Mouse (Mus musculus): ENCODE data around the gene Olfr1238. TPM values are rescaled to one million over a fixed set of nuclear protein-coding genes. Genes with fewer than 3 reads are reported as not detected.

Gene Olfr1238
- polyA plus RNA-seq (2014; fragmentation: Illumina TruSeq; extraction: RNeasy Lipid Tissue Mini Kit (QIAGEN cat#74804); ENCODE audit: low read depth, low replicate concordance) = not detected

DNA sequence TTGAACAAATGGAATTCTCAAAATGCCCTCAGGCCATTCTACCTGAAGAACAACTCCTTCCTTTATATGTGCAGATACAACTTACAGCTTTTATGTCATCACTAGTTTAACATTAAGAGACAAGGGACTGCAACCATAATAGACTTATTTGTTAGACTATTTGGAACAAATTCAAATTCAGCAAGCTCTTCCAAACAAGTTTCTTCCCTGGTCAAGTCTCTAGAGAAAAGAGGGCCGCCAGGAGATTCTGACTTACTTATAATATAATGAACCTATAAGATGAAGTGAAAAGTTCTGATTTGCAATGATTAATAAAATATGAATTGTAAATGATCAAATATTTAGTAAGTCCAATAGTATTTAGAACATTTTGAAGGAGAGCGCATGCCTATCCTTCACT is at the start of gene Olfr1238:
Olfr1238 (minus strand) TSS at position 101 of the 400 bp plus-strand sequence.

DNA sequence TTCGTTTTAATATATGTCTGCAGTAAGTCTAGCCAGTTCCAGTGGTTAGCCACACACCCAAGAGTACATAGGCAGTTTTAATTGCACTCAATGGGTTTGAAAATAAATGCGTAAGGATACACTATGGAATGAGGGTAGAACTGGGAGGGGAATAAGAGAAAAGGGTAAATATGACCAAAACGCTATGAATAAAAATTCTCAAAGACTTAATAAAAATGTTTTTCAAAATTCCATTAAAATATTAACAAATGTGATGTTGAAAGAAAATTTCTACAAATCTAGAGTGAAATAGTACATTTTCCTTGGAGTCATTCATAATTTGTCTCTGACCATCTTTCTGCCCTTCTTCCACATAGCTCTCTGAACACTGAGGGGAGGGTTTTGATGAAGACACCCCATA is 33.4 kb upstream of the Olfr1238 start, which contains the start of gene Olfr1240:
Olfr1240 (minus strand) TSS at position 101 of the 400 bp plus-strand sequence.

GRCm38 (mm10) chr2:89420307-89420706 is 10.8 kb upstream of the Olfr1238 start, which contains the start of gene Olfr1239:
TSS of gene Olfr1239 (minus strand) at chr2:89420407.

GRCm38 (mm10) chr2:89364765-89365164 is 44.7 kb downstream of the Olfr1238 start, which contains the start of gene Olfr1234:
TSS of gene Olfr1234 (minus strand) at chr2:89364865.

Other genes with a start within 250 kb of the Olfr1238 start
- gene Olfr1224-ps1, start 245.6 kb downstream of the Olfr1238 start, polyA plus RNA-seq (2014; fragmentation: Illumina TruSeq; extraction: RNeasy Lipid Tissue Mini Kit (QIAGEN cat#74804); ENCODE audit: low read depth, low replicate concordance) = not detected
- gene Olfr1225, start 235.0 kb downstream of the Olfr1238 start, polyA plus RNA-seq (2014; fragmentation: Illumina TruSeq; extraction: RNeasy Lipid Tissue Mini Kit (QIAGEN cat#74804); ENCODE audit: low read depth, low replicate concordance) = not detected
- not detected for gene Olfr1226, start 209.6 kb downstream of the Olfr1238 start, polyA plus RNA-seq (2014; fragmentation: Illumina TruSeq; extraction: RNeasy Lipid Tissue Mini Kit (QIAGEN cat#74804); ENCODE audit: low read depth, low replicate concordance)
- gene Olfr1228, start 155.6 kb downstream of the Olfr1238 start, polyA plus RNA-seq (2014; fragmentation: Illumina TruSeq; extraction: RNeasy Lipid Tissue Mini Kit (QIAGEN cat#74804); ENCODE audit: low read depth, low replicate concordance) = not detected
- not detected for gene Olfr1229, start 121.7 kb downstream of the Olfr1238 start, polyA plus RNA-seq (2014; fragmentation: Illumina TruSeq; extraction: RNeasy Lipid Tissue Mini Kit (QIAGEN cat#74804); ENCODE audit: low read depth, low replicate concordance)
- gene Olfr1230, start 112.4 kb downstream of the Olfr1238 start, polyA plus RNA-seq (2014; fragmentation: Illumina TruSeq; extraction: RNeasy Lipid Tissue Mini Kit (QIAGEN cat#74804); ENCODE audit: low read depth, low replicate concordance) = not detected
- gene Olfr1231, start 102.6 kb downstream of the Olfr1238 start, polyA plus RNA-seq (2014; fragmentation: Illumina TruSeq; extraction: RNeasy Lipid Tissue Mini Kit (QIAGEN cat#74804); ENCODE audit: low read depth, low replicate concordance) = not detected
- gene Olfr1232, start 80.0 kb downstream of the Olfr1238 start, polyA plus RNA-seq (2014; fragmentation: Illumina TruSeq; extraction: RNeasy Lipid Tissue Mini Kit (QIAGEN cat#74804); ENCODE audit: low read depth, low replicate concordance) = not detected
- gene Olfr1233, start 67.3 kb downstream of the Olfr1238 start, polyA plus RNA-seq (2014; fragmentation: Illumina TruSeq; extraction: RNeasy Lipid Tissue Mini Kit (QIAGEN cat#74804); ENCODE audit: low read depth, low replicate concordance) = not detected
- gene Olfr1234, start 44.8 kb downstream of the Olfr1238 start, polyA plus RNA-seq (2014; fragmentation: Illumina TruSeq; extraction: RNeasy Lipid Tissue Mini Kit (QIAGEN cat#74804); ENCODE audit: low read depth, low replicate concordance) = not detected
- not detected for gene Olfr1239, start 10.7 kb upstream of the Olfr1238 start, polyA plus RNA-seq (2014; fragmentation: Illumina TruSeq; extraction: RNeasy Lipid Tissue Mini Kit (QIAGEN cat#74804); ENCODE audit: low read depth, low replicate concordance)
- gene Olfr1240, start 33.3 kb upstream of the Olfr1238 start, polyA plus RNA-seq (2014; fragmentation: Illumina TruSeq; extraction: RNeasy Lipid Tissue Mini Kit (QIAGEN cat#74804); ENCODE audit: low read depth, low replicate concordance) = not detected
- gene Olfr1241, start 77.5 kb upstream of the Olfr1238 start, polyA plus RNA-seq (2014; fragmentation: Illumina TruSeq; extraction: RNeasy Lipid Tissue Mini Kit (QIAGEN cat#74804); ENCODE audit: low read depth, low replicate concordance) = not detected
- gene Olfr1242, start 88.7 kb upstream of the Olfr1238 start, polyA plus RNA-seq (2014; fragmentation: Illumina TruSeq; extraction: RNeasy Lipid Tissue Mini Kit (QIAGEN cat#74804); ENCODE audit: low read depth, low replicate concordance) = not detected
- not detected for gene Olfr1243, start 121.8 kb upstream of the Olfr1238 start, polyA plus RNA-seq (2014; fragmentation: Illumina TruSeq; extraction: RNeasy Lipid Tissue Mini Kit (QIAGEN cat#74804); ENCODE audit: low read depth, low replicate concordance)
- not detected for gene Olfr1245, start 168.8 kb upstream of the Olfr1238 start, polyA plus RNA-seq (2014; fragmentation: Illumina TruSeq; extraction: RNeasy Lipid Tissue Mini Kit (QIAGEN cat#74804); ENCODE audit: low read depth, low replicate concordance)
- not detected for gene Olfr1246, start 183.5 kb upstream of the Olfr1238 start, polyA plus RNA-seq (2014; fragmentation: Illumina TruSeq; extraction: RNeasy Lipid Tissue Mini Kit (QIAGEN cat#74804); ENCODE audit: low read depth, low replicate concordance)
- not detected for gene Olfr1247, start 204.5 kb upstream of the Olfr1238 start, polyA plus RNA-seq (2014; fragmentation: Illumina TruSeq; extraction: RNeasy Lipid Tissue Mini Kit (QIAGEN cat#74804); ENCODE audit: low read depth, low replicate concordance)
- gene Olfr1248, start 208.6 kb upstream of the Olfr1238 start, polyA plus RNA-seq (2014; fragmentation: Illumina TruSeq; extraction: RNeasy Lipid Tissue Mini Kit (QIAGEN cat#74804); ENCODE audit: low read depth, low replicate concordance) = not detected
- gene Olfr1249, start 225.3 kb upstream of the Olfr1238 start, polyA plus RNA-seq (2014; fragmentation: Illumina TruSeq; extraction: RNeasy Lipid Tissue Mini Kit (QIAGEN cat#74804); ENCODE audit: low read depth, low replicate concordance) = not detected